Mouse (Mus musculus) ES-E14 (cell line): Measurements from ENCODE around the gene Rnpepl1. TPM values are rescaled to one million over a fixed set of nuclear protein-coding genes. Genes with fewer than 3 reads are reported as not detected.
A peak's percentile ranks its signal among the peaks of the same experiment; 100 is the strongest.

ENCODE experiments used
- DNase-seq: peaks from one replicate; pipeline ENCODE4 v3.0.0-alpha.2; 2013; ENCODE audit warnings: low read depth, low spot score
- H3K27ac ChIP-seq: 2 replicates; pipeline ENCODE4 v1.5.1; 2012; ENCODE audit warnings: low read depth, mild to moderate bottlenecking, low read length, moderate library complexity, mixed read lengths; ENCODE audit not compliant: poor library complexity, insufficient read depth, severe bottlenecking
- H3K36me3 ChIP-seq: 2 replicates; pipeline ENCODE4 v1.6.1; 2012; ENCODE audit warnings: mild to moderate bottlenecking, low read length, moderate library complexity, mixed read lengths; ENCODE audit not compliant: control insufficient read depth, poor library complexity, insufficient read depth, severe bottlenecking
- H3K4me1 ChIP-seq, 2 experiments: fragments of 150-350 bp in 1 of 2; sonication (generic) in 1 of 2; 2 replicates each; pipeline ENCODE4 v1.6.1; 2012; ENCODE audit warnings: low read length in 2 of 2, mild to moderate bottlenecking in 1 of 2, mixed read lengths in 1 of 2; ENCODE audit not compliant: control insufficient read depth in 2 of 2, insufficient read depth in 2 of 2, poor library complexity in 1 of 2
- H3K4me3 ChIP-seq, 2 experiments: fragments of 150-350 bp in 1 of 2; sonication (generic) in 1 of 2; 2 replicates each; pipeline ENCODE4 v1.5.1; 2012; ENCODE audit warnings: low read length in 2 of 2, low read depth in 1 of 2, mild to moderate bottlenecking in 1 of 2, mixed read lengths in 1 of 2; ENCODE audit not compliant: insufficient read depth in 1 of 2, poor library complexity in 1 of 2, severe bottlenecking in 1 of 2
- H3K9ac ChIP-seq: 2 replicates; pipeline ENCODE4 v1.6.1; 2012; ENCODE audit warnings: low read depth, mild to moderate bottlenecking, low read length, mixed read lengths; ENCODE audit not compliant: poor library complexity, insufficient read depth, severe bottlenecking
- H3K9me3 ChIP-seq: fragments of 150-350 bp; sonication (generic); 2 replicates; pipeline ENCODE4 v1.6.1; 2012; ENCODE audit warnings: low read depth, mild to moderate bottlenecking, low read length; ENCODE audit not compliant: control insufficient read depth, insufficient read depth
- CHD2 ChIP-seq: IDR thresholded peaks from 2 replicates; pipeline ENCODE4 v1.6.1; 2014; ENCODE audit warnings: mild to moderate bottlenecking, low read depth, low read length, inconsistent platforms
- HCFC1 ChIP-seq: IDR thresholded peaks from 2 replicates; pipeline ENCODE4 v1.6.1; 2012; ENCODE audit warnings: low read length, inconsistent platforms, borderline replicate concordance; ENCODE audit not compliant: insufficient read depth
- MAFK ChIP-seq: IDR thresholded peaks from 2 replicates; pipeline ENCODE4 v1.6.1; 2014; ENCODE audit warnings: mild to moderate bottlenecking, low read depth, low read length, inconsistent platforms; ENCODE audit not compliant: insufficient read depth
- ZC3H11A ChIP-seq: IDR thresholded peaks from 2 replicates; pipeline ENCODE4 v1.6.1; 2012; ENCODE audit warnings: low read depth, mild to moderate bottlenecking, inconsistent platforms, low read length, borderline replicate concordance
- ZNF384 ChIP-seq: IDR thresholded peaks from 2 replicates; pipeline ENCODE4 v1.6.1; 2012; ENCODE audit warnings: low read depth, low read length, inconsistent platforms
- in situ Hi-C, 2 experiments: fragments of 600-800 bp; cut with MboI; formaldehyde crosslinking; loops; one replicate each; pipeline ENCODE4 v1.15.1; 2025; ENCODE audit warnings: low sequenced_read_pairs in 2 of 2, inconsistent platforms in 1 of 2; ENCODE audit not compliant: unreplicated experiment in 2 of 2
- total RNA-seq: library from RNA; depleted of rRNA; stranded (reverse); fragments of 300-350 nt; gene quantifications from 2 replicates; pipeline ENCODE4 v1.2.3, GENCODE M21; 2012; rRNA removed

Rnpepl1 gene
- 15.8 and 20.2 TPM in 2 replicates for total RNA-seq

DNA sequence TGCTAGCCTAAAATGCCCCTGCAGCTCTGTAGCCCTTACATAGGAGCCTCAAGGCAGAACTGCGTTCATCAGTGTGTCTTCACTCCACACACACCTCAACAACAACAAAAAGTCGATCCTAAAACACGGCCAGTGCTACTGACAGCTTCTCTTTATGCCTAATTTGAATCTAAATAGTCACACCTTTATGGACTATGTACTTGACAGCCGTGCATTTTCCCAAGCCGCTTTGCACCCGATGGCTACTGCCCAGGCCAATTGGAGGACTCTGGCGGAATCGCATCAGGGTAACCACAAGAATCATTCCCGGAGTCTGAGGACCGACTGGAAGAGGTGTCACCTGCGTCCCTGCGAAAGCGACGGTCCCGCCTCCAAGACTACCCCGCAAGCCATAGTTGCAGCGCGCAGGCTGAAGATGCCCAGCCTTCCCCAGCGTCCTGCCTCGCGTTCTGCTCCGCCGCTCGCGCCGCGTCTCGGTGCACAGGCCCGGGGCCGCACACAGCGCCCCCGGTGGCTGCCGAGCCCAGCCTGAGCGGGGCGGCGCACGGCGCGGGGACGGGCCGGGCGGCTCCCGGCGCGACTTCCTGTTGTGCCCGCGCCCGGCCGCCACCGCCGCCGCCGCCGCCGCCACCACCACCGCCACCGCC, at the start of gene Rnpepl1:
Gene Rnpepl1, plus strand, starts transcription at position 545 of the 647 bp plus-strand sequence.
- DNase-seq = no peak
- Histone ChIP-seq H3K4me3 (peak within 1 kb of the TSS; percentile 70 to 73), H3K4me1 (peaks cover 0 to 10% of the 10 kb centered on the region in 2 experiments; a peak in 1 of 4 replicates), H3K36me3 (no peaks in the 10 kb centered on the region; the same call in 1 of the 2 replicates), H3K27ac (no peak within 1 kb of the TSS), H3K9ac (peak within 1 kb of the TSS; percentile 68), H3K9me3 (no peaks in the 10 kb centered on the region)
- TF ChIP-seq ZNF384 (no peak), MAFK (no peak), CHD2 (no peak), HCFC1 (no peak), ZC3H11A (no peak)
- in situ Hi-C loops = no loop called here

DNA sequence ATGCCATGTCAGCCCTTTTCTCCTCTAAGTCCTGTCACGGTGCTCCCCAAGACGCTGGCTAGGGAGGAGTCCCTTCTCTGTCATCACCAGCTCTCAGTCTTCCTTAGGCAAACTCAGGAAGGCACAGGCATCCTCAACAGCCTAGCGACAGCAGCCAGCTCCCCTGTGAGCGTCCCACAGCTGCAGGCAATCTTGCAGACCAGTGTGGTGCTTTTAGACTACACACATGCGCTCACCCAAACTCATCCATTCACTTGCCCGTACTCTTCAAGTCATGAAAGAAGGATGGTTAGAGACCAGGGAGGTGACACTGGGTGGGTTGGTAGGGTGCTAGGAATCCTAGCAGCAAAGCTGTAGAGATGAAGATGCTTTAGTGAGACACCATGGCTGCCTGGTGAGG, 49.1 kb upstream of the Rnpepl1 start:
- TF ChIP-seq ZNF384 (no peak), MAFK (no peak), CHD2 (no peak), ZC3H11A (no peak), HCFC1 (no peak)
- in situ Hi-C loops = no loop called here

DNA sequence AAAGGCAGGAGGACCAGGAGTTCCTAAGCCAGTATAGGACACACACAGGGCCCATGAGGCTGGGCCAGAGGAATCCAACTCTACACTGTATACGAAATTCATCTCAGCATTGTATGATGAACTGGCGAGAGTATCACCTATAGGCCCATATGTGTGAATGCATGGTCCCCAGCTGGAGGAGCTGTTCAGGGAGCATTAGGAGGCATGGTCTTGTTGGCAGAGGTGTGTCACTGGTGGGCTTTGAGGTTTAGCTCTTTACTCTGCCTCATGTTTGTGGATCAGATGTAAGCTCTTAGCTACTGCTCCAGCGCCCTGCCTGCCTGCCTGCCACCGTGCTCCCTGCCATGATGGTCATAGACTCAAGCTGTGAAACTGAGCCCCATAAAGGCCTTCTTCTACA, 47.3 kb upstream of the Rnpepl1 start:
- H3K4me3 ChIP-seq = no peak overlapping the region
- H3K4me1 ChIP-seq = no peaks in the 10 kb centered on the region
- no peak for DNase-seq
- in situ Hi-C loops = no loop called here
- TF ChIP-seq ZNF384 (no peak), HCFC1 (no peak), CHD2 (no peak), MAFK (no peak), ZC3H11A (no peak)
- peaks cover 4% of the 10 kb centered on the region; the same call in 1 of the 2 replicates for H3K36me3 ChIP-seq
- H3K9me3 ChIP-seq = no peaks in the 10 kb centered on the region
- H3K9ac ChIP-seq = no peak overlapping the region
- no peak overlapping the region for H3K27ac ChIP-seq

More for the DNA sequence above, 49.1 kb upstream of the Rnpepl1 start:
- Histone ChIP-seq H3K36me3 (peaks cover 11% of the 10 kb centered on the region; the same call in 1 of the 2 replicates), H3K9me3 (no peaks in the 10 kb centered on the region), H3K27ac (no peak overlapping the region), H3K4me1 (no peaks in the 10 kb centered on the region), H3K4me3 (no peak overlapping the region), H3K9ac (no peak overlapping the region)
- no peak for DNase-seq

DNA sequence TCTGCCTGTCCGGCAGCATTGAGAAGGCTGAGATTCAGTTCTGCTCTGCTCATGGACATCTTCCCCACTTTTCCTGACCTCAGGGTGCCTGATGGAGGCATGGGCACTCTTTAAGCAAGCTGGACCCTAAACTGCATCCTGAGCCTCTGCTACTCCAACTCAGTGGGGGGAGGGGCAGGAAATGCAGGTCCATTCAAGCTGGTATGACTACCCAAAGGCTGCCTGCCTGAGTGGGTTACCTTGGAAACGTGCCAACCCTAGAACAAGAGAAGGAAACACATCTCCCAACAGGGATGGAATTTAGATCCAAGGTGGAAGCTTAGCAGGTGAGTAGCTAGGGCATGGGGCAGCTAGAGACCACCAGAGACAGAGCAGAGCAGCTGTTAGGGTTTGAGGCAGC, 44.4 kb upstream of the Rnpepl1 start:
- in situ Hi-C loops = no loop called here
- H3K4me3 ChIP-seq = no peak overlapping the region
- H3K9ac ChIP-seq = no peak overlapping the region
- no peaks in the 10 kb centered on the region for H3K9me3 ChIP-seq
- no peak for DNase-seq
- H3K36me3 ChIP-seq = no peaks in the 10 kb centered on the region
- no peak for TF ChIP-seq HCFC1
- no peak overlapping the region for H3K27ac ChIP-seq
- no peaks in the 10 kb centered on the region for H3K4me1 ChIP-seq

DNA sequence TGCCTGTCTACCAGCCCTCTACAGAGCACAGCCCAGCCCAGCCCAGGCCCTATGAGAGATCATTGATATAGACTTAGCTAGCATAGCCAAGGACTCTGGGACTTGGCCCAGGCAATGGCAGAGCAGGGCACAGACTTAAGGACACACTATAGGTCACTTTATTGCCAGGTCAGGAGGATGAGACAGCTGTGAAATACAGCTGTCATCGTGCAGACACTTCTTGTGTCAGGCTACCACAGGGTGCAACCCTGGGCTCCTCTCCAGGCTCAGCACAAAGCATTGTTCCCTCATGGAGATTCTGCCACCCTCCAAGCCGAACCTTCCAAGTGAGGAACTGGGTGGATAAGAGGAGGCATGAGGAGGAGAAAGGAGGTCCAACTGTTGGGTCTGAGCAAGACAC, 40.6 kb upstream of the Rnpepl1 start:
- no peak for TF ChIP-seq HCFC1
- TF ChIP-seq ZC3H11A = no peak
- TF ChIP-seq MAFK = no peak
- TF ChIP-seq CHD2 = no peak
- TF ChIP-seq ZNF384 = no peak
- H3K4me1 ChIP-seq = no peaks in the 10 kb centered on the region
- H3K27ac ChIP-seq = no peak overlapping the region
- no peak for DNase-seq
- no peaks in the 10 kb centered on the region for H3K9me3 ChIP-seq
- no peak overlapping the region for H3K9ac ChIP-seq
- H3K36me3 ChIP-seq = no peaks in the 10 kb centered on the region
- in situ Hi-C loops = no loop called here
- H3K4me3 ChIP-seq = no peak overlapping the region
